Mouse (Mus musculus) midbrain, embryonic 12.5 days (tissue): ENCODE measurements at regions not wholly inside any gene's neighbourhood (a gene's known extent, or its start where the extent isn't known, plus 50 kb on each side); places are given as distances from the start of the nearest gene placed in this dataset.

ENCODE experiments used
- ATAC-seq: fragments of 200-750 bp; cut with Nextera tagmentation; 2 replicates; pipeline ENCODE4 v1.8.0; 2017; ENCODE audit warnings: low read depth, moderate TSS enrichment, moderate library complexity; ENCODE audit not compliant: low FRiP score
- H3K27ac ChIP-seq: fragments of 300-500 bp; sonication (generic); replicated peaks from 2 replicates; pipeline ENCODE4 v1.5.1; 2016; ENCODE audit warnings: mild to moderate bottlenecking
- H3K27me3 ChIP-seq: fragments of 300-500 bp; sonication (generic); 2 replicates; pipeline ENCODE4 v1.6.1; 2016; ENCODE audit warnings: mild to moderate bottlenecking
- H3K36me3 ChIP-seq: fragments of 300-500 bp; sonication (generic); 2 replicates; pipeline ENCODE4 v1.6.1; 2016
- H3K4me1 ChIP-seq: fragments of 300-500 bp; sonication (generic); 2 replicates; pipeline ENCODE4 v1.6.1; 2016
- H3K4me2 ChIP-seq: fragments of 300-500 bp; sonication (generic); replicated peaks from 2 replicates; pipeline ENCODE4 v1.6.1; 2016; ENCODE audit warnings: mild to moderate bottlenecking, moderate library complexity
- H3K4me3 ChIP-seq: fragments of 300-500 bp; sonication (generic); 2 replicates; pipeline ENCODE4 v1.5.1; 2016; ENCODE audit warnings: mild to moderate bottlenecking
- H3K9ac ChIP-seq: fragments of 300-500 bp; sonication (generic); replicated peaks from 2 replicates; pipeline ENCODE4 v1.6.1; 2016; ENCODE audit warnings: mild to moderate bottlenecking, moderate library complexity
- H3K9me3 ChIP-seq: fragments of 300-500 bp; sonication (generic); 2 replicates; pipeline ENCODE4 v1.6.1; 2016; ENCODE audit warnings: mild to moderate bottlenecking
- WGBS: fragments of 180-500 bp; shearing (Covaris S2); methylation state at CpG from one replicate; pipeline ENCODE4 v1.1.7; 2016; 5-methylcytosine and 5-hydroxymethylcytosine counted together

- 18% methylated on average over 18 of the region's 18 CpGs for WGBS
- Histone ChIP-seq H3K9me3 (no peaks in the 10 kb centered on the region), H3K4me3 (peak overlapping the region; percentile 12; the same call in 1 of the 2 replicates), H3K4me1 (no peaks in the 10 kb centered on the region), H3K36me3 (no peaks in the 10 kb centered on the region), H3K4me2 (peak overlapping the region; percentile 40), H3K9ac (no peak overlapping the region), H3K27me3 (no peaks in the 10 kb centered on the region), H3K27ac (no peak overlapping the region)
- peak; percentile 94 for ATAC-seq
Measured at GRCm38 (mm10) chr3:14381421-14381992, 99.0 kb upstream of the Slc7a12 start.

DNA sequence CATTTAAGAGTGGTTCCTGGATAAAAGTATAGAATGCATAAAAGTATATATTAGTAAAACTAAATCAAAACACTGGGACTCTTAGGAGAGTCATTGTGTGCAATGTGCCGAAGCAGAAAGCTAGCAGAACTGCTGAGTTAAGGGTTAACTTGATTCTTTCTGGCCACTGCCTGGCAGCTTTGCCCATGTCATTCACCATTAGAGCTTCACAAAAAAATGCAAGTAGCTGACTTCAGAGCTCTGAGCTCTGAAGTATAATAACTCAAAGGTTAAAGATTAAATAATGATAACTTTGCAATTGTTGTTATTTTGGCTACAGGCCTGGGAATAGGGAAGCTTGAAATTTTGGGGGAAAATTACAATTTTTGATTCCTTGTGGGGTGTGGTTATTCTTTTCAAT is 89.8 kb upstream of the Slc7a12 start:
- no peak overlapping the region for H3K4me2 ChIP-seq
- H3K4me3 ChIP-seq = no peak overlapping the region
- WGBS = 87% methylated on average over 1 of the region's 1 CpGs
- H3K27ac ChIP-seq = no peak overlapping the region
- no peak overlapping the region for H3K9ac ChIP-seq
- no peaks in the 10 kb centered on the region for H3K4me1 ChIP-seq
- no peaks in the 10 kb centered on the region for H3K27me3 ChIP-seq
- ATAC-seq = no peak
- H3K9me3 ChIP-seq = no peaks in the 10 kb centered on the region
- no peaks in the 10 kb centered on the region for H3K36me3 ChIP-seq

DNA sequence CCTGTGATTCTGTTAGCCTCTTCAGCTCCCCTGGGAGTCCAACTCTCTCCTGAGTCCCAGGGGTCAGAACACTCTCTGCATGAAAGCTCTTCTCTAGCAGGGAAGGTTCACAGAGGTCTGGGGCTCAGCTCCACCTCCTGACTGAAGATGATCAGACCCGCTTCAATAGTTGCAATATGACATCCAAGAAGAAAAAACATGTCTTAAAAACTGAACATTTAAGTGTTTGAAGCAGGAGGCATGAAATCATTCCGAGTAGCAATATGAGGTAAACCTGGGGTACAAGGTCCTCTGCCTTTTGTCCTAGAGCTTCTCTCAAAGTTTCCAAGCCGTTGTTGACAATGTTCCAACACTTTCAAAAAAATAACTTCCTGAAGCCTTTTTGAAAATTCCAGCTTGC is 81.8 kb upstream of the Slc7a12 start:
- no peaks in the 10 kb centered on the region for H3K27me3 ChIP-seq
- H3K9ac ChIP-seq = no peak overlapping the region
- H3K4me1 ChIP-seq = no peaks in the 10 kb centered on the region
- H3K9me3 ChIP-seq = no peaks in the 10 kb centered on the region
- no peak overlapping the region for H3K4me3 ChIP-seq
- no peak for ATAC-seq
- no peaks in the 10 kb centered on the region for H3K36me3 ChIP-seq
- no peak overlapping the region for H3K4me2 ChIP-seq
- no peak overlapping the region for H3K27ac ChIP-seq
- 91% methylated on average over 3 of the region's 3 CpGs for WGBS

GRCm38 (mm10) chr3:14408435-14409125 is 71.9 kb upstream of the Slc7a12 start:
- no peaks in the 10 kb centered on the region for H3K36me3 ChIP-seq
- H3K4me1 ChIP-seq = no peaks in the 10 kb centered on the region
- H3K9me3 ChIP-seq = no peaks in the 10 kb centered on the region
- no peak overlapping the region for H3K4me3 ChIP-seq
- no peak overlapping the region for H3K27ac ChIP-seq
- no peak for ATAC-seq
- WGBS = 74% methylated on average over 1 of the region's 1 CpGs
- H3K27me3 ChIP-seq = no peaks in the 10 kb centered on the region
- H3K9ac ChIP-seq = no peak overlapping the region
- no peak overlapping the region for H3K4me2 ChIP-seq
